Mouse (Mus musculus) heart, embryonic 10.5 days (tissue): ENCODE results near the gene Clic5. TPM values are rescaled to one million over a fixed set of nuclear protein-coding genes. Genes with fewer than 3 reads are reported as not detected.

Source experiments
- DNase-seq: peaks from one replicate; pipeline ENCODE4 v3.0.0-alpha.2; 2017; ENCODE audit warnings: low spot score
- H3K27ac ChIP-seq: fragments of 300-500 bp; sonication (generic); 2 replicates; pipeline ENCODE4 v1.5.1; 2016; ENCODE audit warnings: mild to moderate bottlenecking
- H3K27me3 ChIP-seq: fragments of 300-500 bp; sonication (generic); 2 replicates; pipeline ENCODE4 v1.6.1; 2016; ENCODE audit warnings: mild to moderate bottlenecking; ENCODE audit not compliant: poor library complexity, insufficient read depth, severe bottlenecking
- H3K36me3 ChIP-seq: fragments of 300-500 bp; sonication (generic); 2 replicates; pipeline ENCODE4 v1.6.1; 2016; ENCODE audit warnings: mild to moderate bottlenecking, moderate library complexity
- H3K4me1 ChIP-seq: fragments of 300-500 bp; sonication (generic); 2 replicates; pipeline ENCODE4 v1.6.1; 2016; ENCODE audit warnings: mild to moderate bottlenecking
- H3K4me3 ChIP-seq: fragments of 300-500 bp; sonication (generic); 2 replicates; pipeline ENCODE4 v1.5.1; 2016; ENCODE audit warnings: mild to moderate bottlenecking, moderate library complexity
- H3K9me3 ChIP-seq: fragments of 300-500 bp; sonication (generic); 2 replicates; pipeline ENCODE4 v1.6.1; 2016; ENCODE audit warnings: mild to moderate bottlenecking, moderate library complexity
- WGBS: fragments of 180-500 bp; shearing (Covaris S2); methylation state at CpG from one replicate; pipeline ENCODE4 v1.1.7; 2016; 5-methylcytosine and 5-hydroxymethylcytosine counted together
- polyA plus RNA-seq: library from polyadenylated mRNA; unstranded; fragments of >200 nt; fragmentation: Nextera tagmentation; extraction: Ambion mirVana; gene quantifications from 2 replicates; pipeline ENCODE4 v1.2.1, GENCODE M21; 2016

Gene Clic5
- polyA plus RNA-seq: 3.3 and 5.7 TPM in 2 replicates

DNA sequence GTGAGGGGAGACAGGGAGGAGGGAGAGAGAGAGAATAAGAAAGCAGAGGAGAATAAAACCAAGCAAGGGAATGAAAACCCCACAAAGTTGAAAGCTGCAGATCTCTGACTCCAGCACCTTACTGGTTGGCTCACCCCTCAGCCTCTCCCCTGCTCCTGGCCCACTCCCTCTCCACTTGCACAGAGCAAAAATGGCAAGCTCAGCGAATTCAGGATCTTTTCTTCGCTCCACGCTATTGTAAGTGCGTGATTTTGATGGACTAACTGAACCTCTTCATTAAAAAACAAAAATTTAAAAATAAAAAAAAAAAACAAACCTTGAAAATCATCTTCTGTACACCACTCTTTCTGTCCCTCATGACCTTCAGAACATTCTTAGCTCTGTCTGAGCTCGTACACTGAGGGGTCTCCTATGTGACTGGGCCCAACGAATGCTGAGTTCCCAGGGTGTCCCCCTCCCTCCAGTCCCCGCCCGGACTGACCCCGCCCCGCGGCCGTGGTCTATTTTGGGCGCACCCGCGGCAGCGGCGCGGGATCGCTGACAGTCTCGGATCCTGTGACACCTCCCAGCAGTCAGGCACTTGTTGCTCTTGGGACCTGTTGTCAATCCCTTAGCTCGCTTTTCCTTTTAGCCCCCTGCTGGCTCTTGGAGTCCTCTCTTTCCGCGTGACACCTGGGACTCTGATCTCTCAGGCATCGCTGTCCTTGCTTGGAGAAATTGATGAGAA is at the start of gene Clic5:
Clic5 (plus strand) TSS at position 543 of the 727 bp plus-strand sequence.
- Histone ChIP-seq H3K4me3 (peak within 1 kb of the TSS; percentile 70), H3K36me3 (no peaks in the 10 kb centered on the region), H3K27me3 (peaks cover 22% of the 10 kb centered on the region), H3K4me1 (peaks cover 18% of the 10 kb centered on the region), H3K9me3 (no peaks in the 10 kb centered on the region), H3K27ac (peak within 1 kb of the TSS; percentile 86)
- DNase-seq: peak; percentile 93
- 4% methylated on average over 24 of the region's 24 CpGs for WGBS

DNA sequence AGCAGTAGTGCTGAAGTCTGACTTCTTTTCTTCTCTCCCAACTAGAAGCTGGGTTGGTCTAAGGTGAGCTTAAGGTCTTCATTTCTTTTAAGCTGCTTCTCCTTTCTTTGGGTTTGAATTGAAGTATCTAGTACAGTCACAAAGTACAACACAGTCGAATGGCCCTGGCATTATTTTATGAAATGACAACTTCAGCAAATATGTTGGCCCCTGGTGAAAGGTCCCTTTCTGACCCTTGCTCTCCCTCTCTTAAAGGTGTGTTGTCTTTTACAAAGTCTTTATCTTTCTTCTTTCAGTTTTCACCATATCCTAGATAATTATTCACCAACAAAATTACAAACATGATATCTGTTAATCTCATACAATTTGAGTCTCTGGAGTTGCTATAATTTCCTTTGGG is 42.6 kb upstream of the Clic5 start:
- 66% methylated on average over 1 of the region's 1 CpGs for WGBS
- DNase-seq: no peak
- no peak overlapping the region for H3K27ac ChIP-seq

DNA sequence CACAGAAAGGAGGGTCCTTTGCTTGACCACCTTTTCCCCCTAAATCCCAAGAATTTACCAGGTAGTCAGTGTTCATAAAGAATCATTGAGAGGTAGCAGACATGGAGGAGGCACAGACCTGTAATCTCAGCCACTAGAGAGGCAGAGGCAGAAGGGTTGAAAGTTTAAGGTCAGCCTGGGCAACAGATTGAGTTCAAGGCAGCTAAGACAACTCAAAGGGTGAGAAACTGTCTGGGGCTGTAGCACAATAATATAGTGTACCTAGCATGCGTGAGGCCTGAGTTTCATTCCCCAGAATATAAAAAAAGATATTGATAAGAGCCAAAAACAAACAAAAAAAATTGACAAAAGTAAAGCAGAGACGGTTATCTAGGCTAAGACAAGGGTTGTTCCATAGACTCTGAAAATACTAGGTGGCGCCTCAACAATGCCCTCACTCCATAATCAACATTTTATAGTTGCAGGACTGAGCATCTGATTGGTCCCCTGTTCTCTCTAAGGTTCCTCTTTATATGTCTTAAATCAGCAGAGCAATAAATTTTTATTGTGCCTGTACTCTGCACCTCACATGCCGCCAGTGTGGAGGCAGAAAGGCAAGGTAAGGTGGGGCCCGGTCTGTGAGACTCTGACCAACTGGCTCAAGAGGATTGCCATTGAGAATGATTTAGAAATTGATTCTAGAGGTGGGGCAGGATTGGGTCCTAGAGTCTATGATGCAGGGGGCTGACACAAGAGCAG is 40.1 kb upstream of the Clic5 start:
- H3K27ac ChIP-seq: no peak overlapping the region
- no peak overlapping the region for H3K4me3 ChIP-seq
- 0 out of 2 replicates have a peak, but pooled peaks cover 4% of the 10 kb centered on the region for H3K27me3 ChIP-seq
- H3K36me3 ChIP-seq: no peaks in the 10 kb centered on the region
- peaks cover 9% of the 10 kb centered on the region; the same call in 1 of the 2 replicates for H3K4me1 ChIP-seq
- DNase-seq: no peak
- H3K9me3 ChIP-seq: no peaks in the 10 kb centered on the region
- WGBS: 90% methylated on average over 5 of the region's 5 CpGs

More for the DNA sequence above, 42.6 kb upstream of the Clic5 start:
- H3K9me3 ChIP-seq: no peaks in the 10 kb centered on the region
- 0 out of 2 replicates have a peak, but pooled peaks cover 6% of the 10 kb centered on the region for H3K27me3 ChIP-seq
- no peaks in the 10 kb centered on the region for H3K4me1 ChIP-seq
- H3K4me3 ChIP-seq: no peak overlapping the region
- no peaks in the 10 kb centered on the region for H3K36me3 ChIP-seq

DNA sequence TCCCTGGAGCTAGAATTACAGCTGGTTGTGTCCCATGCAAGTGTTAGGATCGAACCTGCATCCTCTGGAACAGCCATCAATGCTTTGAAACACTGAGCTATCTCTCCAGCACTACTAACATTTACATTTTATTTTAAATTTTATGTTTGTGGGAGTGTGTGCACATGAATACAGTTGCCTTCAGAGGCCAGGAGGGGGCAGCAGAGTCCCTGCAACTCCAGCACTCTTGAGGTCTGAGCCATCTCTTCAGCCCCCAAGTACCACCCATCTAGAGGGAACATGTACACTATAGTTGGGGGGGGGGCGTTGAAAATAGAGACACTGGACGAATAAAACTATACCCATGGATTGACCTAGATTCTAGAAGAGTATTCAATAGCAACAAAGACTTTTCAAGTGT is 37.3 kb upstream of the Clic5 start:
- Histone ChIP-seq H3K9me3 (no peaks in the 10 kb centered on the region), H3K27ac (no peak overlapping the region), H3K27me3 (no peaks in the 10 kb centered on the region), H3K4me1 (peaks cover 20% of the 10 kb centered on the region; the same call in 1 of the 2 replicates), H3K36me3 (no peaks in the 10 kb centered on the region), H3K4me3 (no peak overlapping the region)
- no peak for DNase-seq
- WGBS: 58% methylated on average over 3 of the region's 3 CpGs

DNA sequence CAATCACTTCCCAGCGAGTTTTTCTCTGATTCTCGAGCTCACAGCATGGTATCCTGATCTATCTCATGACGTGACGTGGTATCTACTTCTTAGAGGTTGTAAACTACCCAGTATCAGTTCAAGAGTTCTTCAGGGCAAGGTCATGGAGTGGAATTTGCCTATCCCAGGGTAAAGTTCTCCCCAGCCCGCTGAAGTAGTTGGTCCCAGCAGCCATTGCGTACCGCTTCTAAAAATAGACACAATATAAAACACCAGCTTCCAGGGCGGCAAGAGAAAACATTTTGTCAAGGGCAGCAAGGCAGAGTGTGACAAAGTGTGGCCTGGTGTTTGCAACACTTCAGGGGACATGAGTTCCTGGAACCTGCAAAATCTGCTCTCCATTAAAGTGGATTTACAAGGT is 36.5 kb upstream of the Clic5 start:
- Histone ChIP-seq H3K9me3 (no peaks in the 10 kb centered on the region), H3K27me3 (no peaks in the 10 kb centered on the region), H3K36me3 (no peaks in the 10 kb centered on the region), H3K27ac (peak overlapping the region; percentile 76), H3K4me3 (no peak overlapping the region), H3K4me1 (peaks cover 20% of the 10 kb centered on the region; the same call in 1 of the 2 replicates)
- WGBS: 56% methylated on average over 8 of the region's 8 CpGs
- DNase-seq: no peak

DNA sequence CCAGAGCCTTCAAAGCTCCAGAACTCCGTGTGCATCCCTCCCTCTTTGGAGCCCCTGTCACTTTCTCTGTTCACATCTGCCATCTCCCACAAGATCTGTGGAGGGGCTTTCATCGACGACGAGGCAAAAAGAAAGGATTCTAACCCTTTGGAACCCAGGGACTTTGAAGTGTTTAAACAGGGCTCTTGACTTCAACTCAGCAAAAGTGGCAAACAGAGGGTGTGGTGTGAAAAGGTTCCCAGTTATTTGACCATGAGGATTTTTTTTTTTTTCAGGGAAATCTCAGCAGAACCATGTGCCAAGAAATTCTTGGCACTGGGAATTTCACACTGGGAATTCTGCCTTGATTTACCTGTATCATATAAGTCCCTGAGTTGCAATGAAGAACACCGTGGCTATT is 34.5 kb upstream of the Clic5 start:
- Histone ChIP-seq H3K36me3 (no peaks in the 10 kb centered on the region), H3K9me3 (no peaks in the 10 kb centered on the region), H3K27me3 (no peaks in the 10 kb centered on the region), H3K4me3 (no peak overlapping the region), H3K4me1 (peaks cover 24% of the 10 kb centered on the region; the same call in 1 of the 2 replicates), H3K27ac (no peak overlapping the region)
- 41% methylated on average over 5 of the region's 5 CpGs for WGBS
- no peak for DNase-seq

DNA sequence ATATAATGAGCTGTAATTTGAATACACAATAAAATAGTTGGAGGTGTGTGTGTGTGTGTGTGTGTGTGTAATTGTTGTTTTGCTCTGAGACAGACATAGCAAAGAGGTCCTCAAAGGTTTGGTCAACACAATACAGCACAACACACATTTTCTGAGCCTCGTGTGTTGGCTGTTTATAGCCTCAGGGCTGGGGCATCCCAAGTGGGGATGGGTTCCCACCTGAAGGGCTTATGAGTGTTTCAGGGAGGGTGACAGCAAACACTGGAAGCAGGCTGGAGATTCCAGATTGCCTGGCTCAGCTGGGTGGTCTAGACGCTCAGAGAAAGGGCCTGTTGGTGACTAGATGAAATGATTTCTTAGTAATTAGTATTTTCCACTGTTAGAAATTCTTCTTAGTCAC is 33.2 kb upstream of the Clic5 start:
- Histone ChIP-seq H3K4me3 (no peak overlapping the region), H3K36me3 (no peaks in the 10 kb centered on the region), H3K9me3 (no peaks in the 10 kb centered on the region), H3K27me3 (no peaks in the 10 kb centered on the region), H3K4me1 (peaks cover 24% of the 10 kb centered on the region; the same call in 1 of the 2 replicates), H3K27ac (no peak overlapping the region)
- 65% methylated on average over 2 of the region's 2 CpGs for WGBS
- no peak for DNase-seq

DNA sequence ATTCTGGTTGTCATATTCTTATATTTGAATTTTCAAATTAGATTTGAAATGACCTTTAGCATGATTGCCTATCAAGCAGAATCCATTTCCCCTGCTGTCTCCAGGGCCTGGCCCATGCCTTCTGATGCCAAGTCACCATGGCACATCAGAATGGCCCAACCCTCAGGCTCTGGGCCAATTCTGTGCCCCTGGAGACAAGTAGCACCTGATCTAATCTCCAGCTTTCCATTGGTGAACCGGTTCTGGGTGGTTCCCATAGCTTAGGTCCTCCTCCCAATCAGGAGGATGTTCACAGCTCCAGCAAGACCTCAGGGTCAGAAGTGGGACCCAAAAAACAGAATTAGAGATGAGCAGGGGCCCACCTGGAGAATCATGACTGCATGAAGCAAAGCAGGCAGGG is 30.2 kb upstream of the Clic5 start:
- no peaks in the 10 kb centered on the region for H3K36me3 ChIP-seq
- H3K27me3 ChIP-seq: no peaks in the 10 kb centered on the region
- no peak overlapping the region for H3K4me3 ChIP-seq
- H3K4me1 ChIP-seq: peaks cover 20% of the 10 kb centered on the region; the same call in 1 of the 2 replicates
- no peaks in the 10 kb centered on the region for H3K9me3 ChIP-seq
- no peak overlapping the region for H3K27ac ChIP-seq
- no peak for DNase-seq
- WGBS: 72% methylated on average over 1 of the region's 1 CpGs

DNA sequence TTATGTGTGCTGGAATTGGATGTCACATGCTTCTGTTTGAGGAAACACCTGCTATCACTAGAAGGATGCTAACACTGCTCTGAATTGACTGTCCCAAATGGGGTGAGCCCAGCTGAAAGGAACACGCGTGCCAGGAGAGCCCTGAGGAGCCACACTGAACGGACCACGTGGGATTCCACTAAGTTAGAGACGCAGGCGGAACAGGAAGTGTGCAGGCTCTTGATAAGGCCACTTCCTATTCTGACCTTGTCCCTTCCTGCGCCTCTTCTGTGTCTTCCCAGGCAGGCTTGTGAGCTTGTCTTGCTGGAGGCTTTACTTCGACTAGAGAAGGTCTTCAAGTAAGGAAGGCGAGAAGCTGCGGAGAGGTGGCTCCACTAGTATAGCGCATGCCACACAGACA is 27.9 kb upstream of the Clic5 start:
- H3K9me3 ChIP-seq: no peaks in the 10 kb centered on the region
- no peaks in the 10 kb centered on the region for H3K36me3 ChIP-seq
- peaks cover 11% of the 10 kb centered on the region; the same call in 1 of the 2 replicates for H3K4me1 ChIP-seq
- H3K4me3 ChIP-seq: no peak overlapping the region
- H3K27ac ChIP-seq: no peak overlapping the region
- DNase-seq: no peak
- H3K27me3 ChIP-seq: no peaks in the 10 kb centered on the region
- 75% methylated on average over 11 of the region's 11 CpGs for WGBS

DNA sequence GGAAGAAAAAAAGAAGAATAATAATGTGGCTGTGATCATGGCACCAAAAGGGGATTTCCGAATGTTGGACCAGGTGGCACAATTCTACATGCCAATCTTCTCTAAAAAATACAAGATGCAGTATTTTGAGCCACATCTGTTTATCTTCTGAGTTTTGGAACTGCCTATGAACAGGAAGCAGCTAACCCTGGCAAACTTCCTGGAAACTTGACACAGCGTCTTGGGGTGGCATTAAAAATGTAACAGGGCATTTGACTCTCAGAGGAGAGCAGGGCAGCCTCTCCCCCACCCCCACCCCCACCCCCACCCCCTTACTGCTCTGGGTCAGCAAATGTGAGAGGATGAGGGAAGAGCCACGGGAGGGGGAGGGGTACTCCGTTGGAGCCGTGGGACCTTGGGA is 25.9 kb upstream of the Clic5 start:
- WGBS: 27% methylated on average over 5 of the region's 5 CpGs
- Histone ChIP-seq H3K27me3 (no peaks in the 10 kb centered on the region), H3K36me3 (no peaks in the 10 kb centered on the region), H3K4me3 (peak overlapping the region; percentile 23; the same call in 1 of the 2 replicates), H3K27ac (no peak overlapping the region; the same call in 1 of the 2 replicates), H3K4me1 (peaks cover 8% of the 10 kb centered on the region; the same call in 1 of the 2 replicates), H3K9me3 (no peaks in the 10 kb centered on the region)
- no peak for DNase-seq

DNA sequence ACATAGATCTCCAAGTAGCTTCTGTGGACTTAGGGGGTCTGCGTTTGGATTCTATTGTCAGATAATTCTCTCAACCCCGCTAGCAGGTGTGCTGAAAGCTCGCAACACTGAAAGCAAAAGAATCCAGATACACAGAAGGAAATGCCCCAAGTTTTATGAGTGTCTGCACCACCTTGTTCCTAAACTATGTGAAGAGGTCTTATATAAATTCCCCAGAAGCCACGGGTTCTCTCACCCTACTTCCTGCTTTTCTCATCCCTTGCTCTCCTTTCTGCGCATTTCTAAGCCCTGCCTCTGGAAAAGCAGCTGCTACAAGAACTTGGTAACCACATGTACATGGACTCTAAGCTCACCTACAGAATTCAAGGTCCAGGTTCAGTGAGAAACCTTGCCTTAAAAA is 25.4 kb upstream of the Clic5 start:
- H3K36me3 ChIP-seq: no peaks in the 10 kb centered on the region
- H3K4me1 ChIP-seq: peaks cover 5% of the 10 kb centered on the region; the same call in 1 of the 2 replicates
- H3K4me3 ChIP-seq: peak overlapping the region; percentile 23; the same call in 1 of the 2 replicates
- WGBS: 58% methylated on average over 5 of the region's 5 CpGs
- no peak for DNase-seq
- H3K27ac ChIP-seq: no peak overlapping the region; the same call in 1 of the 2 replicates
- no peaks in the 10 kb centered on the region for H3K9me3 ChIP-seq
- H3K27me3 ChIP-seq: no peaks in the 10 kb centered on the region

DNA sequence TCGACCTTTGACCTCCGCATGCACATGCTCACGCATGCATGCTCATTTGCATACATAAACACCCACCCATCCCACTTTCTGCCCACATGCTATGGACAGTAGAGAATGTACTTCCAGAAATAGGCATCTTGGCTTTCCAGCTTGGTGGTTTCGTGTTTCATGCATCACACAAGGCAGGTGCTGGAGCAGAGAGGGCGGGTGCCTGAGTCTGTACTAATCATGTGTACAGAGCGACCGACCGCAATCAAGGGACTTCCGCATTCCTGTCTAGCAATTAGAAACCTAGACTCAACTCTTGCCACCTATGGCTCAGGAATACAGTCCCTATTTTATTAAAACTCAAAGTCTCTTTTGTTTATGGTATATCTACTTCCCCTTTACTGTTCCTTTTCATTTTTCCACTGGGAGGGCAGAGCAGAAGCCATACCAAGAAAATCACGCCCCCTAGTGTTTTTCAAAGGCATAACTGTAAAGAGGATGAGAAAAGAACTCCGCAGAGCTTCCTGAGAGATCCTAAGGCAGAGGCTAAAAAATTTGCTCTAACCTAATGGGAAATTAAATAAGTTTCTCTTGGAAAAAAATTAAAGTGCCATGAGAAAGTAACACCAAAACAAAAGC is 22.5 kb upstream of the Clic5 start:
- Histone ChIP-seq H3K4me1 (peaks cover 5% of the 10 kb centered on the region; the same call in 1 of the 2 replicates), H3K27me3 (no peaks in the 10 kb centered on the region), H3K4me3 (no peak overlapping the region), H3K36me3 (no peaks in the 10 kb centered on the region), H3K9me3 (no peaks in the 10 kb centered on the region), H3K27ac (no peak overlapping the region)
- WGBS: 73% methylated on average over 11 of the region's 11 CpGs
- no peak for DNase-seq

DNA sequence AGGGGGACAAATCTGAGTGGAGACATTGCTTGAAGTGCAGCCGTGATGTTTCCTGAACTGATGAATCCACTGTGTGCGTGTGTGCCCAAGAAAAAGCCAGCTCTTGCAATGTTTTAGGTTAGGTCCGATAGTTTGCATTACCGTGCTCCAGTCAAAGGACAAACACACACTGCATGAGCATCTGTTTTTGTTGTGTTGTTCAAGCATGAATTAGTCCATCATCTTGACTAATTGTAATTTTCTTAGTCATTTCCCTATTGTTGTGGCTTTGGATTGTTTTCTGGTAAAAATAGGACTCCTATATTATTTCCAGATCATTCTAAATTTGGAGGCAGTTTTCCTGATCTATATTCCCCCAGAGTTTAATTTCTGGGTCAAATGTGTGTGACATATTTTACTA is 18.7 kb upstream of the Clic5 start:
- no peak for DNase-seq
- 86% methylated on average over 4 of the region's 4 CpGs for WGBS
- Histone ChIP-seq H3K9me3 (no peaks in the 10 kb centered on the region), H3K4me3 (no peak overlapping the region), H3K27me3 (no peaks in the 10 kb centered on the region), H3K27ac (no peak overlapping the region), H3K36me3 (no peaks in the 10 kb centered on the region), H3K4me1 (no peaks in the 10 kb centered on the region)
